Mouse (Mus musculus) thymus, postnatal 0 days (tissue): ENCODE measurements around the gene Esr2. TPM values are rescaled to one million over a fixed set of nuclear protein-coding genes. Genes with fewer than 3 reads are reported as not detected.

Source experiments
- DNase-seq: peaks from one replicate; pipeline ENCODE4 v3.0.0-alpha.2; 2015; ENCODE audit warnings: low spot score
- polyA plus RNA-seq: library from polyadenylated mRNA; unstranded; fragments of >200 nt; fragmentation: Nextera tagmentation; extraction: Ambion mirVana; gene quantifications from 2 replicates; pipeline ENCODE4 v1.2.1, GENCODE M21; 2015

Gene Esr2
- polyA plus RNA-seq, 1 experiment from 2014 or later, result 0.05 TPM

GRCm38 (mm10) chr12:76087025-76087424, 90.0 kb downstream of the Esr2 start:
- DNase-seq, result no peak

- peak; percentile 35 for DNase-seq
These were observed 90.8 kb downstream of the Esr2 start for GRCm38 (mm10) chr12:76085956-76086905.

GRCm38 (mm10) chr12:76085066-76085465, 92.0 kb downstream of the Esr2 start:
- no peak for DNase-seq

DNA sequence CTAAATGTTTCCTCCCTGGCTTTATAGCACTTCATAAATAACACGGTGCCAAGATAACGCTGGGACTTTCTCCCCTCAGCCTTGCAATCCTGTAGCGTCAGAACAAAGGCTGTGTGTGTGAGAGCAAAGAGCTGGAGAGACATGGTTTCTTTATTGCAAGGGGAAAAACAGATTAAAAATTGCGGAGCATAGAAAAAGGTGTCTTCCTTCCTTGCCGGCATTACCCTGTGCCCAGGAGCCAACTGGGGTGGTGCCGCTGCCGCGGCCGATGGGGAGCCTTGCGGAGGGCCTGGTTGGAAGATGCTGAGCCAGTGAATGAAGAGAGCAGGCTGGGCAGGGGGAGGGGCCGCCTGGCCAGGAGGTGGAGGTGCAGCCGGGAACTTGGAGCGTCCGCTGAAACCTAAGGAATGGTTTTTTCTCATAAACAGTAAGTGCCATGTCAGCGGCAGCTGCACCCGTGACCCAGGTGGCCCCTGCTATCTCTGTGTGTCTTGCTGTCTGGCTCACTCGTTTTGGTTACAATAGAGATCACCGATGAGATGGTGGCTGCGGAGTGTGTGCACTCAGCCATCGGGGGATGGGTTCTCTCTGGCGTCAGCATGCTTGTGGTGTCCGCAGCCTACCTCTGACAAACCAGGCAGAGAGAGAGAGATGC, 95.4 kb downstream of the Esr2 start:
- DNase-seq, result peak; percentile 26

DNA sequence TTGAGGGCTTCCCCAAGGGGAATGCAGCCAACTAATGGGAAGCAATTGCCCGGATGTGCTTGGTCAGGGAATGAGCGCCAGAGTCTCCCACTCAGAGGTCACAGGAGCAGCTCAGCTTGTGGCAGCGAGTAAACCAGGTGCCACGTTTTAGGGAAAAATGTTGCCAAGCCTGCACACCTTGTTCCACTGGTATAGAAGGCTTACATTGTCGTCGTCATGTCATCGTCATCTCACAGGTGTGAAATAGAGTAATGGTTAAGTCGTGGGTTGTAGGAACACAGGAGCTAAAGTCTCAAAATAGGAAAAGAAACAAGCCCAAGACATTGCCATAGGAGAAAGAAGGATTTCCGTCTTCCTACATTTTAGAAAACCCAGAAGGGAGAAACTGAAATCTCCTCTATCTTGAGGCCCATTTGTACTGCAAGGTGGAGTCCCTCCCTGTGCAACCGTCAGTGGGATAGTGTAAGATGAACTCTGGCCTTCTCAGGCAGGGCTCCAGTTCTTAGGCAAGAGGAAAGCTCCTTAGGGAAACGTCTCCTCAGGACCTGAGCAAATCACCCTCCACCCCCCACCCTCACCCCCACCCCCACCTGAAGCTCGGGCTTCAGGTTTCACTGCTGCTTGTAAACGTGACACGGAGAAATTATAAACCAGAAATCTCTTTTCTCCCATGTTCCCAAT, 96.0 kb downstream of the Esr2 start:
- DNase-seq, result no peak

DNA sequence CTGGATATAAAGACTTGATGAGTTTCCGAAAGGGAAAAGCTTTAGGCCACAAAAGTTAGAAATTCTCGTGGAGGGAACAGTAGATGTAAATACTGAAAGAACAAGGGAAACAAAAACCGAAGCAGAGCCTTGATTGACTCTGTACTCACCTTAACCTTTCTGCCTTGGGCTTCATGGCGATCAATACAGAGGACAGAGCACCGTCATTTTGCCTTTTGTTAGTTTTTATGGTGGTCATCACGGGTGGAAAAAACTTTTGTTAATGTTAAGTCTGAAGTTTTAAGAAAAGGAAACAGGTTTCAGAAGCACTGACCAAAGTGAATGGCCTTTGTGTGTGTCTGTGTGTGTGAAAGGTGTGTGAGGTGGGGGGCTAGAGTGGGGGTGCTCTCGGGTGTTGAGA, 103.1 kb downstream of the Esr2 start:
- DNase-seq, result no peak

DNA sequence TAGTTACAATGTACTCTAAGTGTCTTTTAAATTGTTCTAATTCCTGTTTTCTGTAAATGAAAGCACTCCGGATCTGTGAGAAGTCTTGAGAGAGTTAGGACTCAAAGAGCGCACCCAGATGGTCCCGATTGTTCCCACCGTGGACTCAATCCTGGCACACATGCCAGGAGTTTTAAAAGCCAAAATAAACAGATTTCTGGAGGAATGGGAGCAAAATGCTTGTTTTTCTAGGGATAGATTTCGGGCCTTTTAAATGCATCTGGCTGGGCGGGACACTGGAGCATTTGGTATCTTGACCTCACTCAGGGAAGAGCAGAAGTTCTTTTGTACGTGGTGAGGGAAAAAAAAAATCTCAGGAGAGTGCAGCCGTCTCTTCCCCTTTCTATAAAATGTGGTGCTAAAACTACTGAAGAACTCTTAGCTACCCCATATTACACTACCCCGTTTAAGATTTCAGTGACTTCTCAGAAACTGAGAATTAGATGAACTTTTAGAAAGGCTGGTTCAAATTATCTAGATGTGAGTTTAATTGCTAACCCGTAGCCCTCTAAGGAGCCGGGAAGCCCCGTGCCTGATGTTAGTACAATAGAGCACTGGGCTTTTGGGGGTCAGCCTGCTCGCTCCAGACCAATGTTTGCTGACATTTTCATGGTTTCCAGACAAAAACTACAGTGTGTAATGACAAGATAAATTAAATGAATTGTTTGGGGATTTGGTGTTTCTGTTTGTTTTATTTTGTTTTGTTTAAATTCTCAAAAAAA, 103.8 kb downstream of the Esr2 start:
- no peak for DNase-seq

GRCm38 (mm10) chr12:76071935-76072849, 104.9 kb downstream of the Esr2 start:
- DNase-seq, result no peak

Other genes with a start within 250 kb of the Esr2 start
- gene Tex21, start 69.5 kb upstream of the Esr2 start, polyA plus RNA-seq, result 0.06 TPM in 1 of 2 replicates, not detected in the other
- 57.6 and 65.8 TPM in 2 replicates for gene Mthfd1, start 78.0 kb upstream of the Esr2 start, polyA plus RNA-seq
- 0.21 and 0.38 TPM in 2 replicates for gene Akap5, start 147.6 kb upstream of the Esr2 start, polyA plus RNA-seq
- 27.0 and 28.8 TPM in 2 replicates for gene Zbtb25, start 192.3 kb upstream of the Esr2 start, polyA plus RNA-seq
- gene Zbtb1, start 193.0 kb upstream of the Esr2 start, polyA plus RNA-seq, result 13.9 and 15.5 TPM in 2 replicates
- gene Hspa2, start 226.9 kb upstream of the Esr2 start, polyA plus RNA-seq, result 3.5 and 4.2 TPM in 2 replicates
- 0.26 and 0.32 TPM in 2 replicates for gene Ppp1r36, start 240.3 kb upstream of the Esr2 start, polyA plus RNA-seq